8 mouse cellular contexts compared by ENCODE assay signal in the genomic region with DNA sequence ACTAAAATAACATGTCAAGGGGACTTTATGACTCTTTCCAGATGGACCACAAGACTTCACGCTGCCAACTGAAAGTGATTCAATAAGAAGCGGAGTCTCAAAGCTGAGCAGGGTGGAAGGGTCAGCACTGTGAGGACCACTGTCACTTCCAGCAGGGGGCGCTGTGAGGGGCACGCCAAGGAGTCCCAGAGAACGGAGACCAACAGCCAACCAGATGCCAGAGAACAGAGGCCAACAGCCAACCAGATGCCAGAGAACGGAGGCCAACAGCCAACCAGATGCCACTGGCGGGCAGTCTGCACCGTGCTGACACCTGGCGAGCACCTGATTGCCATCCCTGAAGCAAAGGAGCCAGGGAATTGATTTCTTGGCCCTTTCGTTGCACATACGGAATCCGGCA. TPM values are rescaled to one million over a fixed set of nuclear protein-coding genes. Genes with fewer than 3 reads are reported as not detected.
DNase-seq lines count a peak whose midpoint lies in the region; ATAC-seq and TF ChIP-seq lines count a peak whose summit lies in the region.

No protein-coding gene starts in this region.

- intact Hi-C loops in heart, adult 2 months (cut with DNase I) = no loop called here
- intact Hi-C loops in heart, postnatal 25 days (cut with DNase I) = no loop called here

- no peaks in the 10 kb centered on the region for H3K36me3 ChIP-seq in heart, adult 2 months (ENCODE audit: control insufficient read depth, insufficient read depth, low read length)
- H3K36me3 ChIP-seq in G1E (replicated peaks) = peaks cover 72% of the 10 kb centered on the region
- H3K36me3 ChIP-seq in forebrain, embryonic 14.5 days (ENCODE audit: control insufficient read depth, insufficient read depth, low read length) = no peaks in the 10 kb centered on the region
- H3K36me3 ChIP-seq in limb, embryonic 13.5 days = no peaks in the 10 kb centered on the region
- H3K36me3 ChIP-seq in midbrain, embryonic 15.5 days (replicated peaks) = no peaks in the 10 kb centered on the region

- no peak for ATAC-seq in G1E (ENCODE audit: extremely low read depth, insufficient number of reproducible peaks, low FRiP score, poor library complexity, severe bottlenecking)
- ATAC-seq in forebrain, embryonic 14.5 days = peak; percentile 31
- ATAC-seq in limb, embryonic 13.5 days (ENCODE audit: low FRiP score, low read depth) = peak; percentile 49; the same call in 1 of the 2 replicates
- peak; percentile 49; the same call in 1 of the 2 replicates for ATAC-seq in midbrain, embryonic 15.5 days (replicated peaks)

- TF ChIP-seq CTCF in heart, adult 2 months (IDR thresholded peaks at IDR 0.05) = peak; percentile 47
- TF ChIP-seq CTCF in G1E (IDR thresholded peaks at IDR 0.05; ENCODE audit: low read depth, low read length) = peak; percentile 36; the same call in 1 of the 2 replicates

- peaks cover 5% of the 10 kb centered on the region for H3K4me1 ChIP-seq in heart, adult 2 months (ENCODE audit: control insufficient read depth, insufficient read depth, low read length)
- peaks cover 88% of the 10 kb centered on the region for H3K4me1 ChIP-seq in G1E (ENCODE audit: insufficient read depth, low read depth, low read length)
- peaks cover 6% of the 10 kb centered on the region; the same call in 1 of the 2 replicates for H3K4me1 ChIP-seq in forebrain, embryonic 14.5 days (ENCODE audit: control insufficient read depth, insufficient read depth, low read length)
- H3K4me1 ChIP-seq in limb, embryonic 13.5 days = peaks cover 22% of the 10 kb centered on the region
- peaks cover 9% of the 10 kb centered on the region for H3K4me1 ChIP-seq in midbrain, embryonic 15.5 days

- no peaks in the 10 kb centered on the region for H3K9me3 ChIP-seq in G1E (replicated peaks)
- no peaks in the 10 kb centered on the region for H3K9me3 ChIP-seq in forebrain, embryonic 14.5 days (replicated peaks; ENCODE audit: control insufficient read depth, low read length)
- no peaks in the 10 kb centered on the region for H3K9me3 ChIP-seq in limb, embryonic 13.5 days
- H3K9me3 ChIP-seq in midbrain, embryonic 15.5 days = no peaks in the 10 kb centered on the region

- H3K4me2 ChIP-seq in forebrain, embryonic 14.5 days (ENCODE audit: low read length) = no peak overlapping the region
- H3K4me2 ChIP-seq in limb, embryonic 13.5 days (replicated peaks) = no peak overlapping the region
- no peak overlapping the region for H3K4me2 ChIP-seq in midbrain, embryonic 15.5 days

- no peak overlapping the region for H3K9ac ChIP-seq in heart, adult 2 months (ENCODE audit: low read depth, low read length)
- H3K9ac ChIP-seq in forebrain, embryonic 14.5 days (ENCODE audit: low read length) = no peak overlapping the region
- no peak overlapping the region for H3K9ac ChIP-seq in limb, embryonic 13.5 days
- no peak overlapping the region for H3K9ac ChIP-seq in midbrain, embryonic 15.5 days

- TF ChIP-seq POLR2A in heart, adult 2 months (IDR thresholded peaks at IDR 0.05; ENCODE audit: insufficient read depth, low read depth, low read length) = no peak

- no peak overlapping the region for H3K27ac ChIP-seq in heart, adult 2 months
- no peak overlapping the region for H3K27ac ChIP-seq in forebrain, embryonic 14.5 days (ENCODE audit: low read depth, low read length)
- H3K27ac ChIP-seq in limb, embryonic 13.5 days = no peak overlapping the region
- no peak overlapping the region for H3K27ac ChIP-seq in midbrain, embryonic 15.5 days

- no peak for TF ChIP-seq EP300 in heart, adult 2 months (IDR thresholded peaks at IDR 0.05; ENCODE audit: insufficient read depth, low read depth, low read length)

- no peak for DNase-seq in heart, adult 2 months
- DNase-seq in heart, postnatal 25 days (ENCODE audit: low spot score) = no peak
- DNase-seq in G1E (ENCODE audit: low spot score) (no peak), adipocyte (ENCODE audit: low spot score) (no peak)
- no peak for DNase-seq in forebrain, embryonic 14.5 days (ENCODE audit: low spot score)
- DNase-seq in layer of hippocampus, adult 8-10 months (ENCODE audit: low spot score in 2 of 2) = no peak

- 52% methylated on average over 12 of the region's 12 CpGs for WGBS in heart, adult 2 months
- 27% methylated on average over 12 of the region's 12 CpGs for whole genome bisulfite sequencing in forebrain, embryonic 14.5 days
- 32% methylated on average over 12 of the region's 12 CpGs for WGBS in limb, embryonic 13.5 days
- 29% methylated on average over 12 of the region's 12 CpGs for WGBS in midbrain, embryonic 15.5 days

- H3K4me3 ChIP-seq in heart, adult 2 months = no peak overlapping the region
- no peak overlapping the region for H3K4me3 ChIP-seq in G1E (ENCODE audit: low read depth, low read length)
- no peak overlapping the region for H3K4me3 ChIP-seq in forebrain, embryonic 14.5 days (ENCODE audit: low read depth, low read length)
- no peak overlapping the region for H3K4me3 ChIP-seq in limb, embryonic 13.5 days
- H3K4me3 ChIP-seq in midbrain, embryonic 15.5 days = no peak overlapping the region

- H3K79me2 ChIP-seq in heart, adult 2 months (replicated peaks; ENCODE audit: control insufficient read depth, insufficient read depth, low read length) = no peaks in the 10 kb centered on the region

- no peaks in the 10 kb centered on the region for H3K27me3 ChIP-seq in heart, adult 2 months (ENCODE audit: control insufficient read depth, insufficient read depth, low read length)
- no peaks in the 10 kb centered on the region for H3K27me3 ChIP-seq in G1E (ENCODE audit: insufficient read depth, low read length)
- no peaks in the 10 kb centered on the region for H3K27me3 ChIP-seq in forebrain, embryonic 14.5 days (replicated peaks; ENCODE audit: control insufficient read depth, insufficient read depth, low read length)
- no peaks in the 10 kb centered on the region for H3K27me3 ChIP-seq in limb, embryonic 13.5 days
- H3K27me3 ChIP-seq in midbrain, embryonic 15.5 days (replicated peaks) = no peaks in the 10 kb centered on the region

RNA-seq across cellular contexts. Expression of gene St6galnac3, which starts 49.9 kb away (rescaled TPM):
- total RNA-seq in heart, adult 2 months (2021) = 1 to 10 TPM; 4.9 to 5.2 TPM
- 2.2 and 4.7 TPM in 2 replicates for polyA plus RNA-seq in heart, adult 2 months (2012; rRNA removed)
- total RNA-seq in heart, postnatal 25 days (2021) = 1 to 10 TPM; 4.4 to 7.5 TPM
- total RNA-seq in G1E (2014; fragmentation: Nextera tagmentation) (55.9 and 62.8 TPM in 2 replicates), G1E (2017) (45.7 and 55.2 TPM in 2 replicates)
- polyA plus RNA-seq in G1E (2012) = 1.3 and 1.4 TPM in 2 replicates
- 23.2 and 24.7 TPM in 2 replicates for polyA plus RNA-seq in forebrain, embryonic 14.5 days (2014; fragmentation: Nextera tagmentation; extraction: Ambion mirVana)
- polyA plus RNA-seq in limb, embryonic 13.5 days (2015; fragmentation: Nextera tagmentation; extraction: Ambion mirVana) = 53.7 and 54.6 TPM in 2 replicates
- polyA plus RNA-seq in midbrain, embryonic 15.5 days (2015; fragmentation: Nextera tagmentation; extraction: Ambion mirVana) = 22.7 and 25.3 TPM in 2 replicates
- 10 to 100 TPM; 23.7 to 38.8 (median 30.1) TPM for total RNA-seq in layer of hippocampus, adult 8-10 months (2022)
